Comparison of ENCODE assay signal across 8 mouse cellular contexts in genomic region chr16:46497686-46498420, GRCm38 (mm10). TPM values are rescaled to one million over a fixed set of nuclear protein-coding genes. Genes with fewer than 3 reads are reported as not detected.
DNase-seq lines count a peak whose midpoint lies in the region; ATAC-seq and TF ChIP-seq lines count a peak whose summit lies in the region.

No protein-coding gene starts in this region.

- no peaks in the 10 kb centered on the region for H3K79me2 ChIP-seq in heart, adult 2 months (replicated peaks; ENCODE audit: control insufficient read depth, insufficient read depth, low read length)

- no peaks in the 10 kb centered on the region for H3K9me3 ChIP-seq in liver, embryonic 13.5 days (replicated peaks)

- peaks cover 5% of the 10 kb centered on the region for H3K4me1 ChIP-seq in spleen, adult 2 months (ENCODE audit: control insufficient read depth, insufficient read depth, insufficient read length)
- H3K4me1 ChIP-seq in heart, adult 2 months (ENCODE audit: control insufficient read depth, insufficient read depth, low read length), result peaks cover 1% of the 10 kb centered on the region
- peaks cover 3% of the 10 kb centered on the region; the same call in 1 of the 2 replicates for H3K4me1 ChIP-seq in kidney, adult 2 months (ENCODE audit: control insufficient read depth, insufficient read depth, low read length)
- H3K4me1 ChIP-seq in liver, embryonic 13.5 days (replicated peaks), result peaks cover 7% of the 10 kb centered on the region

- no peaks in the 10 kb centered on the region for H3K36me3 ChIP-seq in spleen, adult 2 months (ENCODE audit: control insufficient read depth, insufficient read depth, low read length)
- H3K36me3 ChIP-seq in heart, adult 2 months (ENCODE audit: control insufficient read depth, insufficient read depth, low read length), result peaks cover 2% of the 10 kb centered on the region; the same call in 1 of the 2 replicates
- H3K36me3 ChIP-seq in kidney, adult 2 months (ENCODE audit: control insufficient read depth, insufficient read depth, low read length), result no peaks in the 10 kb centered on the region
- no peaks in the 10 kb centered on the region for H3K36me3 ChIP-seq in liver, embryonic 13.5 days

- WGBS in spleen, adult 2 months, result 5% methylated on average over 32 of the region's 32 CpGs
- 1% methylated on average over 32 of the region's 32 CpGs for WGBS in heart, adult 2 months
- WGBS in kidney, adult 2 months, result 1% methylated on average over 32 of the region's 32 CpGs
- WGBS in liver, embryonic 13.5 days (ENCODE audit: insufficient replicate concordance), result 2% methylated on average over 32 of the region's 32 CpGs

- no peak for TF ChIP-seq EP300 in heart, adult 2 months (IDR thresholded peaks at IDR 0.05; ENCODE audit: insufficient read depth, low read depth, low read length)

- TF ChIP-seq POLR2A in spleen, adult 2 months (IDR thresholded peaks at IDR 0.05; ENCODE audit: low read depth, low read length), result no peak
- no peak for TF ChIP-seq POLR2A in heart, adult 2 months (IDR thresholded peaks at IDR 0.05; ENCODE audit: insufficient read depth, low read depth, low read length)
- no peak for TF ChIP-seq POLR2A in kidney, adult 2 months (IDR thresholded peaks at IDR 0.05; ENCODE audit: low read depth, low read length)

- H3K4me2 ChIP-seq in liver, embryonic 13.5 days, result peak overlapping the region; percentile 69

- ATAC-seq in liver, embryonic 13.5 days (ENCODE audit: low read depth), result no peak

- H3K27ac ChIP-seq in spleen, adult 2 months (ENCODE audit: insufficient read depth, low read length), result no peak overlapping the region
- peak overlapping the region; percentile 79 for H3K27ac ChIP-seq in heart, adult 2 months
- H3K27ac ChIP-seq in kidney, adult 2 months (ENCODE audit: insufficient read depth, low read depth, low read length), result peak overlapping the region; percentile 92
- no peak overlapping the region for H3K27ac ChIP-seq in liver, embryonic 13.5 days

- TF ChIP-seq CTCF in spleen, adult 2 months (IDR thresholded peaks at IDR 0.05; ENCODE audit: extremely low read depth, insufficient read depth, insufficient read length, insufficient replicate concordance), result no peak
- no peak for TF ChIP-seq CTCF in heart, adult 2 months (IDR thresholded peaks at IDR 0.05)
- TF ChIP-seq CTCF in kidney, adult 2 months (conservative IDR thresholded peaks at IDR 0.05; ENCODE audit: insufficient read depth, insufficient read length, low read depth, low read length), result no peak

- DNase-seq in spleen, adult 2 months (ENCODE audit: low read depth in 1 of 2, low spot score in 2 of 2), result no peak
- no peak for DNase-seq in spleen, postnatal 4 days (ENCODE audit: low spot score in 2 of 2)
- peak; percentile 60 to 74 for DNase-seq in cerebellum, postnatal 25 days
- peak; percentile 7 to 34 for DNase-seq in heart, adult 2 months
- DNase-seq in kidney, adult 2 months, result peak; percentile 30
- no peak for DNase-seq in liver, embryonic 13.5 days
- DNase-seq in retina, embryonic 14.5 days (ENCODE audit: low spot score), result peak; percentile 60
- DNase-seq in thymus, postnatal 10 days (ENCODE audit: low spot score in 2 of 2), result no peak

- H3K9ac ChIP-seq in heart, adult 2 months (ENCODE audit: low read depth, low read length), result peak overlapping the region; percentile 78
- peak overlapping the region; percentile 45; the same call in 1 of the 2 replicates for H3K9ac ChIP-seq in liver, embryonic 13.5 days

- intact Hi-C loops in heart, adult 2 months (cut with DNase I), result no loop called here

- H3K4me3 ChIP-seq in spleen, adult 2 months (ENCODE audit: extremely low read depth, insufficient read depth, insufficient read length), result peak overlapping the region; percentile 57
- peak overlapping the region; percentile 83 for H3K4me3 ChIP-seq in heart, adult 2 months
- peak overlapping the region; percentile 96 for H3K4me3 ChIP-seq in kidney, adult 2 months (ENCODE audit: insufficient read depth, low read depth, low read length)
- H3K4me3 ChIP-seq in liver, embryonic 13.5 days (replicated peaks), result peak overlapping the region; percentile 63

- peaks cover 16% of the 10 kb centered on the region for H3K27me3 ChIP-seq in spleen, adult 2 months (ENCODE audit: control insufficient read depth, insufficient read depth, low read length)
- H3K27me3 ChIP-seq in heart, adult 2 months (ENCODE audit: control insufficient read depth, insufficient read depth, low read length), result no peaks in the 10 kb centered on the region
- H3K27me3 ChIP-seq in kidney, adult 2 months (replicated peaks; ENCODE audit: control insufficient read depth, insufficient read depth, low read length), result no peaks in the 10 kb centered on the region
- peaks cover 53% of the 10 kb centered on the region for H3K27me3 ChIP-seq in liver, embryonic 13.5 days

RNA-seq across cellular contexts. Expression of gene Nectin3, which starts 0.5 kb away (rescaled TPM):
- polyA plus RNA-seq in spleen, adult 2 months (2012; rRNA removed), result 0.41 and 0.55 TPM in 2 replicates
- 1 to 10 TPM; 6.8 to 8.0 TPM for total RNA-seq in heart, adult 2 months (2021)
- polyA plus RNA-seq in heart, adult 2 months (2012; rRNA removed), result 2.0 and 5.7 TPM in 2 replicates
- 24.4 and 29.3 TPM in 2 replicates for polyA plus RNA-seq in kidney, adult 2 months (2012; rRNA removed)
- 4.3 and 4.7 TPM in 2 replicates for polyA plus RNA-seq in liver, embryonic 13.5 days (2015; fragmentation: Nextera tagmentation; extraction: Ambion mirVana)

Comparison
In these comparisons a context has a peak if more than half of its experiments do, and no peak if none do; other contexts are left out.
1. DNase-seq: peak in cerebellum, postnatal 25 days (2 of 2), heart, adult 2 months (2 of 2), kidney, adult 2 months (single experiment) and retina, embryonic 14.5 days (single experiment); none in spleen, adult 2 months (0 of 2), spleen, postnatal 4 days (0 of 2), liver, embryonic 13.5 days (single experiment) and thymus, postnatal 10 days (0 of 2).
2. H3K27ac ChIP-seq: peak in heart, adult 2 months (single experiment) and kidney, adult 2 months (single experiment); none in spleen, adult 2 months (single experiment) and liver, embryonic 13.5 days (single experiment).
3. Peak in every context shown above with its lines, with median percentiles within 50 percentile points of each other: H3K4me3 ChIP-seq.